Mouse (Mus musculus) macrophage (primary cell): ENCODE data around the gene 1810010D01Rik. TPM values are rescaled to one million over a fixed set of nuclear protein-coding genes. Genes with fewer than 3 reads are reported as not detected.

Experiments used
- H3K27ac ChIP-seq: fragments of 350-480 bp; formaldehyde crosslinking; 2 replicates; pipeline ENCODE4 v1.9.0; 2021
- H3K36me3 ChIP-seq: fragments of 350-480 bp; formaldehyde crosslinking; 2 replicates; pipeline ENCODE4 v1.9.0; 2021; ENCODE audit errors: inconsistent target
- H3K4me3 ChIP-seq: fragments of 350-480 bp; formaldehyde crosslinking; 2 replicates; pipeline ENCODE4 v1.9.0; 2021; ENCODE audit errors: inconsistent target
- H3K79me2 ChIP-seq: fragments of 350-480 bp; formaldehyde crosslinking; 2 replicates; pipeline ENCODE4 v1.9.0; 2021; ENCODE audit errors: inconsistent target
- WGBS: methylation state at CpG from one replicate; pipeline ENCODE4 v1.1.7; 2026; ENCODE audit warnings: inconsistent platforms; ENCODE audit not compliant: missing documents; 5-methylcytosine and 5-hydroxymethylcytosine counted together
- polyA plus RNA-seq: library from polyadenylated mRNA; stranded (reverse); fragments of 250-400 nt; gene quantifications from 3 replicates; pipeline ENCODE4 v1.2.4, GENCODE M21; 2018; ENCODE audit warnings: inconsistent platforms

The 1810010D01Rik gene
- polyA plus RNA-seq, 1 experiment from 2014 or later: not detected

DNA sequence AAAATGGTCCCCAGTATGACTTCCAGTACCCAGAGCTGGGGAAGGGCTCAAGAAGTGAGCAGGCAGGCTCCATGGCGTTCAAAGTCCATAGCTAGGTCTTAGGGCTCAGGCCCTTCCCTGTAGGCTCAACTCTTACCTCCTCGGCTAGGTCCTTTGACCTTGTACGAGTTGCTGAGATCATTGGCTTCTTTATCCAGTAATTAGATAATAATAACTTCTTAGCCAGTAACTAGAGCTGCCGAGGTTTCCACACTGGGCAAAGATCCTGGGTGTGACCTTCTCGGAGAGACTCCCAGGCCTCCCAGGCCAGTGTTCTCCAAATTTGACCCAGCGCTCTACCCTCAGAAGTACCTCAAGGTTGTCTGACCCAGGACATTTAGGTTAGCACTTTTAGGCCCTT is 18.7 kb upstream of the 1810010D01Rik start:
- H3K36me3 ChIP-seq: no peaks in the 10 kb centered on the region
- no peaks in the 10 kb centered on the region for H3K79me2 ChIP-seq
- H3K4me3 ChIP-seq: no peak overlapping the region
- WGBS: 89% methylated on average over 6 of the region's 6 CpGs
- no peak overlapping the region for H3K27ac ChIP-seq

DNA sequence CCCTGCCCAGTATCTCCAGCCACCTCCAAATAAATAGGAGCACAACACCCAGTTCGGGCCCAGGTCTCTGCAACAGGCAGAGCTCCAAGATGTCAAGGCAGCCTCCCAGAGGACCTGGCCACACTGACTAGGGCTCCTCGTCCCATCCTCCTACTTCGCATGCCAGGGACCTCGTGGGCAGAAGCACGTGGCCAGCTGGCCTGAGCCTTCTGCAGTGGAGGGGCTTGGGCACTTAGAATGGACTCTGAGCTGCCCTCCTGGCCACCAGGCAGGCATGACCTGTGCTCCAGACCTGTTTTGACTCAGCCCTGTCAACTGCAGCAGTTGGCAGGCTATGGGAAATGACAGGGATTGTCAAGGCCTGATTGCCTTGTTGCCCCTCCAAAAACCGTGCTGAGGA is 17.7 kb upstream of the 1810010D01Rik start:
- Histone ChIP-seq H3K36me3 (no peaks in the 10 kb centered on the region), H3K4me3 (no peak overlapping the region), H3K79me2 (no peaks in the 10 kb centered on the region), H3K27ac (no peak overlapping the region)
- WGBS: 95% methylated on average over 6 of the region's 6 CpGs

GRCm38 (mm10) chr7:145221841-145222689 is 14.1 kb upstream of the 1810010D01Rik start:
- Histone ChIP-seq H3K27ac (no peak overlapping the region), H3K36me3 (no peaks in the 10 kb centered on the region), H3K4me3 (no peak overlapping the region), H3K79me2 (no peaks in the 10 kb centered on the region)
- WGBS: 65% methylated on average over 2 of the region's 2 CpGs

DNA sequence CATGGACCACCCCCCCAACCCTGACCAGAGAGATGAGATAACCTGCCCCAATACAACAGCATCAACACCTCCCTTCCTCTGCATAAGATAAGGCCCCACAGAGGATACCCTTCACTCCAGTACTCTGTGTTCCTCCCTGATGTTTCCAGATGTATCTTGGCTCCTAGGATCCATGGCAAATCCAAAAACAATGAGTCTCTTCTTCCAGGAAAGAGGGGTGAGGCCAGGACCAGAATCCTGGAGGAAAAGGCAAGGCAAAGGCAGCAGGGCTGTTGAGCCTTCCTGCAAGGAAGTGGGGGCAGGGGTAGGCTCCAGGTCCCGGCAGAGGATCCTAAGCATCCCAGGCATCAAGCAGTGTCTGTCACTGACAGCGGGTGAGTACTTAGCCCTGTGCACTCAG is 13.4 kb upstream of the 1810010D01Rik start:
- H3K36me3 ChIP-seq: no peaks in the 10 kb centered on the region
- H3K79me2 ChIP-seq: no peaks in the 10 kb centered on the region
- 89% methylated on average over 2 of the region's 2 CpGs for WGBS
- no peak overlapping the region for H3K27ac ChIP-seq
- no peak overlapping the region for H3K4me3 ChIP-seq

GRCm38 (mm10) chr7:145219420-145219831 is 11.5 kb upstream of the 1810010D01Rik start:
- no peak overlapping the region for H3K27ac ChIP-seq
- H3K79me2 ChIP-seq: no peaks in the 10 kb centered on the region
- H3K36me3 ChIP-seq: no peaks in the 10 kb centered on the region
- WGBS: 93% methylated on average over 9 of the region's 9 CpGs
- H3K4me3 ChIP-seq: no peak overlapping the region

- Histone ChIP-seq H3K36me3 (no peaks in the 10 kb centered on the region), H3K4me3 (no peak overlapping the region), H3K79me2 (no peaks in the 10 kb centered on the region), H3K27ac (0 out of 2 replicates have a peak overlapping the region, but pooled peaks have one; percentile 28)
- WGBS: 64% methylated on average over 1 of the region's 1 CpGs
These were observed 8.7 kb upstream of the 1810010D01Rik start for GRCm38 (mm10) chr7:145216591-145216990.

- H3K36me3 ChIP-seq: no peaks in the 10 kb centered on the region
- peak overlapping the region; percentile 28; the same call in 1 of the 2 replicates for H3K27ac ChIP-seq
- WGBS: 37% methylated on average over 4 of the region's 4 CpGs
- H3K4me3 ChIP-seq: no peak overlapping the region
- no peaks in the 10 kb centered on the region for H3K79me2 ChIP-seq
These were observed 7.6 kb upstream of the 1810010D01Rik start for GRCm38 (mm10) chr7:145215476-145215875.

GRCm38 (mm10) chr7:145211680-145212659 is 4.1 kb upstream of the 1810010D01Rik start:
- Histone ChIP-seq H3K36me3 (no peaks in the 10 kb centered on the region), H3K79me2 (no peaks in the 10 kb centered on the region), H3K27ac (no peak overlapping the region), H3K4me3 (no peak overlapping the region)
- WGBS: 95% methylated on average over 13 of the region's 14 CpGs

DNA sequence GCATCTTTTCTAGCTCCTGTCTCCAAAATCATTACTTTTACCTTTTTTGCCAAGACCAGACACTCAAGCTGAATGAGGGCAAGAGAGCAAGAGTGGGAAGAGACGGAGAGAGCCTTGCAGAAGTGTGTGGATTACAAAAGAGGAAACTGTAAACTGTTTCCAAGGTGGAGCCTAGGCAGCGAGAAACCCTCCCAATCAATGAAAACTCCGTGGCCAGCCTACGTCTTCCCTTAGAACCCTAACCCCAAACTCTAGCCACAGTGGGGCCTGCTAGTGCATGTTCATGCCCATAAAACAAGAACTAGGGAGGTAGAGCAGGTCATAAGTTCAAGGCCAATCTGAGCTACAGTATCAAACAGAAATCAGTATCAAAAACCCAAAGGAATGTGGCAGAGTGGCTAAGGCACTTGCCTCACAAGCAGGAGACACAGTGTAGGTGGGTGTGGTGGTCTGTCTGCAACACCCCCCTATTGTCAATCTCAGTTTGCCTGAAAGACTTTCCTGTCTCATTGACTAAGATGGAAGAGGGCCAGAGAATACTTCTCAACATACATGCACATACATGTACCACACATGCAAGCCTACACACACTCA is 2.7 kb upstream of the 1810010D01Rik start:
- no peak overlapping the region for H3K4me3 ChIP-seq
- no peak overlapping the region for H3K27ac ChIP-seq
- no peaks in the 10 kb centered on the region for H3K36me3 ChIP-seq
- H3K79me2 ChIP-seq: no peaks in the 10 kb centered on the region
- WGBS: 44% methylated on average over 4 of the region's 4 CpGs

DNA sequence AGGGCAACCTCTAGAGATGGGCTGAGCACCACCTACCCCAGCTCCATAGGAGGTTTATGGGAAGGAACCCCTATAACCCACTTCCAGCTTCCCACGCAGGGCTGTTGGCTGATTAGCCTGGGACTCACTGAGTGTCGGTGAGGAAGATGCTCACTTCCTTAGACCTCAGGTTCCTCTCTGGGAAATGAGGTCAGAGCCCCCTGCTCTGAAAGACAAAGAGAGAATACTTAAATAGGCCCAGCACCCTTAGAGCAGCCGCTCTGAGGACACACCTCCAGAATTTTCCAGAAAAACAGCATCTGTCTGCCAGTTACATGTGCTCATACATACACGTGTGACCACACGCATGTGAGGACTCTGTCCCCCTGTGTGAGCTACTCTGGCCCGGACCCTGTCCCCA is 1.1 kb downstream of the 1810010D01Rik start:
- Histone ChIP-seq H3K79me2 (no peaks in the 10 kb centered on the region), H3K27ac (peak overlapping the region; percentile 12; the same call in 1 of the 2 replicates), H3K4me3 (no peak overlapping the region), H3K36me3 (no peaks in the 10 kb centered on the region)
- WGBS: 94% methylated on average over 6 of the region's 6 CpGs

DNA sequence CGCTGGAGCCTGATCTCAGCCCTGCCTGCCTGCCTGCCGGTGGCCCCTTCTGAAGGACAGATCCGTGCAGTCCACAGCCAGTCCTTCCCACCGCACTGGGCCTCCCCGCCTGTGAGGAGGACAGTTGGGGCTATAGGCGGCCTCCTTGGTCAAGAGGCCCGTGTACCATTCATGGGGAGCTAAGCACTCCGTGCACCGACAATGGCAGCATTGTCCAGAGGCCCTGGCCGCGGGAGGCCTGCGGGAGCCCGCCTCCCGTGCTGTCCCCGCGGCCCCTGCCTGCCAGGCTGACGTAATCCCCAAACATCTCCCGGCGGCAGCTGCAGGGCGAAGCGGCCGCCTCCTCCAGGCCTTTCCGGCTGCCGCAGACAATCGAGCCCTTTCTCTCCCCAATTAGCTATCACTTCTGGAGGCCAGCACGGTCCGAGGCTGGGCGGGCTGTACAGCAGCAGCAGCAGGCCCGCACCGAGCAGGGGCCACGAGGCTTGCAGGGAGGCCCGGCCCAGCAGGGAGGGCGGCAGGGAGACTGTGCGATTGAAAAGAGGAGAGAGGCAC is 1.8 kb downstream of the 1810010D01Rik start:
- Histone ChIP-seq H3K79me2 (no peaks in the 10 kb centered on the region), H3K4me3 (no peak overlapping the region), H3K36me3 (no peaks in the 10 kb centered on the region), H3K27ac (peak overlapping the region; percentile 12; the same call in 1 of the 2 replicates)
- 29% methylated on average over 29 of the region's 34 CpGs for WGBS

DNA sequence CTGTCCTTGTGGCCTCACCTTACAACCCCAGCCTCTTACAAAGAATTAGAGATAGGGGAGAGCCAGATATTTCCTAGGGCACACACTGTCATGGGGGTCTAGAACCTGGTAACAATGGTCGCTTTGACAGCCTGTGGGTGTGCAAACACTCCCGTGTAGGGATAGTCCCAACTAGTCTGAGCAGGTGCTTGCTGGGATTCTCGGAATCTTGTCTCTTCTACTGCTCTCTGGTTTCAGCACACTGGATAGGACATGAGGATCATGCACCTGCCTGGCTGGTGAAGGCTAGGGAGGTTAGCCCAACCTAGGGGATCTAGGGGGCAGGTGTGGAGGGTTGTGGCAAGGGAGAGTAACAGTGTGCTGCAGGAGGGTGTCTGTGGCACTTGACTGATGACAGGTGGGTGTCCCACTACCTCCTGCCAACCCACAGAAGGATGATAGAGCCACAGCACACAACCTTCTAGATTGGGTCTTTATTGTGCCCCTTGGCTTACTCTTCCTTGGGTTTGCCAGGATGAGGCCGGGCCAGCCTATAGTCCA is 2.5 kb downstream of the 1810010D01Rik start:
- Histone ChIP-seq H3K27ac (no peak overlapping the region; the same call in 1 of the 2 replicates), H3K4me3 (no peak overlapping the region), H3K79me2 (no peaks in the 10 kb centered on the region), H3K36me3 (no peaks in the 10 kb centered on the region)
- 100% methylated on average over 4 of the region's 4 CpGs for WGBS

- WGBS: 100% methylated on average over 2 of the region's 2 CpGs
- H3K79me2 ChIP-seq: no peaks in the 10 kb centered on the region
- H3K4me3 ChIP-seq: no peak overlapping the region
- no peak overlapping the region for H3K27ac ChIP-seq
- no peaks in the 10 kb centered on the region for H3K36me3 ChIP-seq
These were observed 8.2 kb downstream of the 1810010D01Rik start for GRCm38 (mm10) chr7:145199711-145200110.

- H3K4me3 ChIP-seq: no peak overlapping the region
- H3K79me2 ChIP-seq: no peaks in the 10 kb centered on the region
- 18% methylated on average over 4 of the region's 4 CpGs for WGBS
- H3K27ac ChIP-seq: peak overlapping the region; percentile 87
- H3K36me3 ChIP-seq: no peaks in the 10 kb centered on the region
These were observed 9.7 kb downstream of the 1810010D01Rik start for GRCm38 (mm10) chr7:145198223-145198714.
